Mouse (Mus musculus): Measurements from ENCODE around the gene Oaz2.
"Not testable (repeated sequence)": the region's sequence is repeated elsewhere in the genome, so short reads cannot be mapped to it uniquely, and the experiment has no call there.

The Oaz2 gene

GRCm38 (mm10) chr9:65653741-65654140, 14.1 kb upstream of the Oaz2 start:
- DNase-seq: no peak

DNA sequence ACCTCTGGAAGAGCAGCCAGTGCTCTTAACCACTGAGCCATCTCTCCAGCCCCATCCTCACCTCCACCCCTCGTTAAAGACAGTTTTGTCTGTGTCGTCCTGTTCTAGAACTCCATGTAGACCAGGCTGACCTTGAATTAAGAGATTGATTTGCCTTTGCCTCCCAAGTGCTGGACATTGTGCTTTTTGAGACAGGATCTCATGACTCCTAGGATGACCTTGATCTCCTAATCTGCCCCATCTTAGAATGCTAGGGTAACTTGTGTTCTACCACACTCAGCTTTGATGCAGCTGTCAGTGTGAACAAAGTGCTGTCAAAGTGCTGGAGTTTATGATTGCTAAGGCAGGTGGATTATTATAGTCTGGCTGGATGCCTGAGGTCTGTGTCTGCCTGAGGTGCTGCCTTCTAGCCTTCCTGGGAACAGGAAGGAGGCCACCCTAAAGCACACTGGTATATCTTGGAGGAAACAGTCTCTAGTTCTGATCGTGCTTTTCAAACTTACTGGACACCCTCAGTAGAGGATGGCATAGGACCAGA, 13.0 kb upstream of the Oaz2 start:
- DNase-seq: no peak

GRCm38 (mm10) chr9:65655540-65655939, 12.3 kb upstream of the Oaz2 start:
- peak; percentile 24 to 29 for DNase-seq

GRCm38 (mm10) chr9:65657218-65657617, 10.6 kb upstream of the Oaz2 start:
- no peak for DNase-seq

DNA sequence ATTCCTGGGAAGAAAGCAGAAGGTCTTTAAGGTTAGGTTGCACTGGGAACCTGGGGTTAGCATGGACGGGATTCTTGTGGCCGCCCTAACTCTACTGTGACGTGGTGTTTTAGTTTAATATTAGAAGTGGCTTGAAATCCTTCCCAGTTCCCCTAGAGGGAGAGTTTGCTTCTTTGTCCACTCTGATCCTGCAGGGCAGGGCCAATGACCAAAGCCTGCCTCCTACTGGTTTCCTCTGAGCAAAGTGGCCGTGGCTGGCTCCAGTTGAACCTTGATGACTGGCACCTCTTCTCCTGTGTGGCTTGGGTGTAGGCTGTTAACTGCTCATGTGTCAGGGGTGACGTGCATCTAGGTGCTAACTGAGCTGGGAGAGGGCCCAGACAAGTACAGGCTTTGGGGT, 6.8 kb upstream of the Oaz2 start:
- DNase-seq: peak; percentile 24 to 31

GRCm38 (mm10) chr9:65661493-65661892, 6.3 kb upstream of the Oaz2 start:
- no peak for DNase-seq

GRCm38 (mm10) chr9:65664163-65664562, 3.6 kb upstream of the Oaz2 start:
- DNase-seq: peak; percentile 38 to 72

DNA sequence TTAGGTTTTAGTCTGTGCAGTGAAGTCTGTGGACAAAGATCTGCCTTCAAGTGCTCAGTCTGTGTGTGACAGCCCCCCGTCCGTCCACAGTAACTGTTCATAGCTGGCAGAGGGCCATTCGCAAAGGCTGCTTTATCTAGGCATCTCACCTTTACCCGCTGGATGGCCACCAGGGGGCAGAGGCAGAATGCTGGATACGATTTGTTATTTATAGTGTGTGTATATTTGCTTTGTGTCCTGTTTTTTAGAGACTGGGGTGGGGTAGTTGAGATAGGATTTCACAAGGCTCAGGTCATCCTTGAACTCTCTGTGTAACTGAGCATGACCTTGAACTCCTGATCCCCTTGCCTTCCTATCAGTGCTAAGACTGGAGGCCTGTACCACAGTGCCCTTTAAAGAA, 1.8 kb upstream of the Oaz2 start:
- DNase-seq: peak; percentile 73 to 81

- peak; percentile 79 to 92 for DNase-seq
Measured at GRCm38 (mm10) chr9:65671431-65671931, 3.7 kb downstream of the Oaz2 start.

DNA sequence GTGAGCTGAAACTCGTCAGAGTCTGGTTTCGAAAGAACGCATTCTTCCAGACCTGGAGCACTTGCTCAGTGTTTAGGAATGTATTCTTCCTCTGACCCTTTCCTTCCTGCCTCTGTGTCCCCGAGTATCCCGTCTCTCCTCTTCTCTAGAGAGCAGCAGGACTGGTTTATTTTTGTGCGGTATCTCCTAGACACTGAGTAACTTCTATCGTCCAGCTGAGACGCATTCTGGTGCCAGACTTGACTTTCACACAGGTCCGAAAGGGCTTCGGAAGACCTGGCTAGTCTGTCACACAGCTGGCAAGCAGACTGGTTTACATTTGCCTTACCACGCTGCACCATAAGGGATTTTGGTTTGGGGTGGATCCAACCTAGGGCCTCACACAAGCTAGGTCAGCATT, 5.2 kb downstream of the Oaz2 start:
- DNase-seq: peak in 1 of 2 experiments; percentile 28

GRCm38 (mm10) chr9:65675461-65676357, 7.9 kb downstream of the Oaz2 start:
- peak; percentile 47 to 63 for DNase-seq

- peak; percentile 98 to 99 for DNase-seq
Measured at GRCm38 (mm10) chr9:65676358-65677118, 8.7 kb downstream of the Oaz2 start.

GRCm38 (mm10) chr9:65677119-65677462, 9.3 kb downstream of the Oaz2 start:
- DNase-seq: no peak

- DNase-seq: peak; percentile 72 to 88
Measured at GRCm38 (mm10) chr9:65679181-65679761, 11.5 kb downstream of the Oaz2 start.

- no peak for DNase-seq
Measured at GRCm38 (mm10) chr9:65680938-65681633, 13.3 kb downstream of the Oaz2 start.

DNA sequence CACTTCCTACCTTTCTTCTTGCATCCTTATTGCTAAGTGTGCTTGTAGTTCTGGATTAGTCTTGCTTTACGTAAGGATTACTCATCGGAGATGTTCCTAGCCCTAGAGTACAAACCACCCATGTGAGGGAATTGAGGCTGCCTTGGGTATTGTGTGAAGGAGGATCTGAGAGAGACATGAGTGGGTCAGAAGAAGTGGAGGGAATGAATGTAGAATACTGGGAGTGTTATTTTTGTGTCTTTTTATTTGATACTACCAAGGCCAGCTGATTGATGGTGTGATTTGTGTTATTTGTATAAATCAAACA, 13.8 kb downstream of the Oaz2 start:
- no peak for DNase-seq

DNA sequence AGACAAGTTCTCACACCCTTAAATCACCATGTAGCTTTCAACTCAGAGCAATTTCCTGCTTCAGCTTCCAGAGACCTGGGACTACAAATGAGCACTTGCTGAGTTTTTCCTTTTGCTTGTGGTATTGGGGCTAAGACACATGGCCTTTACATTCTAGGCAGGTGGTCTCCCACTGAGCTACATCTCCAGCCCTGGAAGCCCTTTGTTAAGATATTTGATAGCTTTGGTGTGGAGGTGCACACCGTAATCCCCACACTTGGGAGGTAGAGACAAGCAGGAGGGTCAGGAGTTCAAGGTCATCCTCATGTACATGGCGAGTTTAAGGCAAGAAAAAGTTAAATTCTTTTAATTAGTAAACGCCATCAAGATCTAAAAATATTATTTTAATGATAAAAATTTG, 14.4 kb downstream of the Oaz2 start:
- DNase-seq: no peak

- no peak for DNase-seq
Measured at GRCm38 (mm10) chr9:65682994-65683393, 15.2 kb downstream of the Oaz2 start.

GRCm38 (mm10) chr9:65684704-65685103, 16.9 kb downstream of the Oaz2 start:
- no peak for DNase-seq

- not testable (repeated sequence) for DNase-seq
Measured at GRCm38 (mm10) chr9:65689869-65690268, 22.1 kb downstream of the Oaz2 start.

DNA sequence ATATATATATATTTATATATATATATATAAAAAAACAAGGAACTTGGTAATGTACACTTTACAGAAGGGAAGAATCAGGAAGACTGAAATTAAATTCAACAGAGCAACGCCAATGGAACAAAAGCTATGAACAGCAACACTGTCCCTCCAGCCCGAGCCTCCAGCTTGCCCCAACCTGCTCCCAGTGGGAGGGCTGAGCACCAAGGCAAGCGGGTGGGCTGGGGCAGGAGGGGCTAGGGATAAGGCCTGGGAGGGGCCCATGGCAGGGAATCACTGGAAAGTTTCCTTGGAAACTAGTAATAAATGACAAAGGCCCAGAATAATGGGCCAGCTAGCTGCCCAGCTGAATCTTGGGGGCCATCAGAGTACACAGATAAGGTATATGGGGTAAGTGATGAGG, 24.7 kb downstream of the Oaz2 start:
- no peak for DNase-seq

DNA sequence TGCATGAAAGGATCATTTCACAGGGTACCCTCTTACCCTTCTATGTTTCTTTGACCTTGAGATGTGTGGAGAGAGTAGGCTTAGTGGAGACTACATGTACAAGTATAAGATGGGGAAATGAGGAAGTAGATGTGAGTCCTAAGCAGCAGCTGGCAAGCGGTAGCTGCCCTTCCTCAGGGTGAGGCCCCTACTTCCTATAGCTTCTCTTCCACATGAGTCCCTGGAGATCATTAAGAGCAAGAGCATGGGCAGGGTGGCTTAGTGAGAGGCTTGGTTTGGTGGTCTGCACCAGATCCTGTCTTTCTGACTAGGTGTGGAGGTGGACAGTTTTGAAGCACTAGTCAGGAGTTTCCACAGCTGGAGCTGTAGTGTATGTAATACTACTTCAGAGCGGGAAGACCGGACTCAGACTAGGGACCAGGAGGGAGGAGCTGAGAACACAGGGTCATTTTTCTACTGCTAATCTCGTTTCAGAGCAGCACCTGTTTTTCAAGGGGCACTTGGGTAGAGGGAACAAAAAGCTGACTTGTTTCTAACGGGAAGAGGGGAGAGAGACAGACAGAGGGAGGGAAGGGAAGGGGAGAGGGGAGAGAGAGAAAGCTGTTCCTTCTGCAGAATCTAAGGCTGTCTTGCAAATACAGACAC, 25.3 kb downstream of the Oaz2 start:
- no peak for DNase-seq
